Mouse (Mus musculus) cerebellum, postnatal 14 days (tissue): Measurements from ENCODE around the gene Vezt.
A peak's percentile ranks its signal among the peaks of the same experiment; 100 is the strongest.

Experiments used
- DNase-seq, 2 experiments: peaks; one replicate each; pipeline ENCODE4 v3.0.0; 2021; ENCODE audit warnings: mixed read lengths in 2 of 2

The Vezt gene

GRCm38 (mm10) chr10:93949921-93950320 is 85.7 kb downstream of the Vezt start:
- DNase-seq = no peak

- DNase-seq = peak in 1 of 2 experiments; percentile 35
Measured at GRCm38 (mm10) chr10:93945843-93946499, 89.6 kb downstream of the Vezt start.

GRCm38 (mm10) chr10:93945364-93945763 is 90.3 kb downstream of the Vezt start:
- peak; percentile 85 to 87 for DNase-seq

- peak in 1 of 2 experiments; percentile 37 for DNase-seq
Measured at GRCm38 (mm10) chr10:93944241-93944640, 91.4 kb downstream of the Vezt start.

DNA sequence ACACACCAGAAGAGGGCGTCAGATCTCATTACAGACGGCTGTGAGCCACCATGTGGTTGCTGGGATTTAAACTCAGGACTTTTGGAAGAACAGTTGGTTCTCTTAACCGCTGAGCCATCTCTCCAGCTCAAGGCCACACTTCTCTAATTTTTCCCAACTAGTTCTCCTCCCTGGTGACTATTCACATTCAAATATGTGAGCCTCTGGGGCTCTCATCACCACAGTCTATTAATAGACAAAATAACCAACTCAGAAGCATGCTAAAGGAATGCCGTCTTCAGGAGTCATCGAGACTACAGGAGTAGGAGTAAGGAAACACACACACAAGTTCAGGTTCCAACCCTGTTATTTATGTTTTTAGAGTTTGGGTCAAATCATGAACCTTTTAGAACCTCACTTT is 95.3 kb downstream of the Vezt start:
- no peak for DNase-seq

DNA sequence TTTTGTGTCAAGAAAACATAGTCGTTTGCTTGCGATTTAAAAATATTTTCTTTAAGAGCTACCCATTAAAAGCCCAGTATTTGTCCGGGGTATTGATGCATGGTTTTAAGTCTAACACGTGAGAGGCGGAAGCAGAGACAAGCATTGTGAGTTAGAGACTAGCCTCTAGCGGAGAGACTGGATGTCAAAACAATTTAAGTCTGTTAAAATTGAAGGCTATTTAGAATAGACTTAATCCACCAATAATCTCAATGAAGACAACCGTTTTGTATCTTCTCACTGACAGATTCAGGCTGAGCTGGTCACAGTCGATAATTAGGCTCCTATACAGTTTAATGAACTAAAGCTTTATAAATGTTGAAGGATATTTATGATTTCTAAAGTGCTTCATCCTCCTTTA is 95.9 kb downstream of the Vezt start:
- no peak for DNase-seq

DNA sequence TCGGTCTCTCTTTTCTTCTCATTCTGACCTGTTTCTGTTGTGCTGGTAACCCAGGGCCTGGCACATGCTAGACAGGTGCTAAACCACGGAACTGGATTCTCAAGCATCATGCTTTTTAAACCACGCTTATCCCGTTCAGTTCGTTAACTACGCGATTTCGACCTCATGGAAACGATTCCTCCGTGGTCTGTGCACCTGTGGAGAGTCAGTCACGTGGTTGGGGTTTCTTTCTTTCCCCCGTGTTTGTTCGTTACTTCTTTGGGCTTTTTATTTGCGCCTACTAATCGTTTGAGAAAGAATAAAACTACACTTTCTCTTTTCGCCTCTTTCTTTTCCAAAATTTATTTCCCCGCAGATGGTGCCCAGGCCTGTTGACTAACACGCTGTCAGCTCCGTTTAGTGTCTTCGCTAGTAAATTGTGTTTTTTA is 96.8 kb downstream of the Vezt start:
- peak; percentile 63 to 65 for DNase-seq

- peak; percentile 74 to 79 for DNase-seq
Measured at GRCm38 (mm10) chr10:93933980-93934379, 101.6 kb downstream of the Vezt start.

- peak in 1 of 2 experiments; percentile 43 for DNase-seq
Measured at GRCm38 (mm10) chr10:93932861-93933260, 102.8 kb downstream of the Vezt start.

DNA sequence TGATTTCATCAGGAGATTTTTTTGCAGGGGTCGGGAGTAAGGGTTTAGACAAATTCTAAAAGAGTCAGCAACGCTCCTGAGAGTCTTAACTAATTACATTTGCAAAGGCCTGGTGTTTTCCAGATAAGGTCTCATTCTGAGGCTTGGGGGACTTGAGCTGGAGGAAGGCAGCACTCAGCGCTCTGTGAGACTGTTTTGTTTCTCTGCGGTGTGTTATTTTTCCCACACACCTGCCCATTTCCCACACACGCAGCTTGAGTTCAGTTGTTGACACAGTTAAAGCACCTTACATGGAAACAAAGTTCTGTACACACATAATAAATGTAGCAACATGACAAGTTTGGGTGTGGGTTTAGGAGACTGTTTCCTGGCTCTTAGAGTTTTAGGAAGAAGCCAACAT is 103.6 kb downstream of the Vezt start:
- no peak for DNase-seq

DNA sequence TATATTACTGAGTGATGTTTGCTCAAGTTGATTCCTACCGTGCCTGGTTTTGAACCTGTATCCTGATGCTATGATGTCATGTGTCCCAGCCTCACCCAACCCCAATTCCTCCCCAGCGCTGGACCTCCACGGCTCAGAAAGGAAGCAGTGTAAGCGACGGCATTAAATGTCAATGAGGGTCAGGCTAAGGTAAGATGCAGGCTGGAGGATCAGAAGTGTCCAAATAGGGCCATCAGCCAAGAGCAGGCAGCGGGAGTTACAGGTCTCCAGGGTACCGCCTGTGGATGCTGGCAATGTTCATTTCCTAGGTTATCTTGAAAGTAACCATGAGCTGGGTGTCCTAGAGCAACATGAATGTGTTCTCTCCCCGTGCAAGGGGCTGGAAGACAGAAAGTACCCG is 104.2 kb downstream of the Vezt start:
- DNase-seq = no peak

DNA sequence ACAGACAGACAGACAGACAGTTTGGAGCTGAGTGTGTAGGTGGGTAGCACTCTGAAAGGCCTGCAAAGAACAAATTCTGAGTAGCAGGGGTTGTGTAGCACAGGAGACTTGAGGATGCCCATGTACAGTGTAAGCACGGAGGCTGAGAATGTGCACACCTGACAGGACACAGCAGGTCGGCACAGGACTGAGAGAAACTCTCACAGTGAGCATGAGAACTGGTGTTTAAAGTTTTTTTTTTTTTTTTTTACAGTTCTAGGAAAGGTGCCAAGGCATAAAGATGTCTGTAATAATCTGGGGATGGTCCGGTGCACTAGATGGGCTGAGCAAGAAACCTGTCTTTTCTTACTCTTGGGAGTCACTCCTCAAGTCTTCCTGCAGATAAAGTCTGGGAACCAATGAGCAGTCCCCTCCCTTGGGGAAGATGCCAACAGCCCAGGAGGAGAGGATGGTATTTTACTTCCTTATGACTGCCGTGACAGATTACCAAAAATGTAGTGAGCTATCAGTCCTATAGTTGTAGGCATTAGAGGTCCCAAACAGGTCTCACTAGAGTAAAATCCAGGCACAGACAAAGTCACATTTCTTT is 105.3 kb downstream of the Vezt start:
- DNase-seq = no peak

DNA sequence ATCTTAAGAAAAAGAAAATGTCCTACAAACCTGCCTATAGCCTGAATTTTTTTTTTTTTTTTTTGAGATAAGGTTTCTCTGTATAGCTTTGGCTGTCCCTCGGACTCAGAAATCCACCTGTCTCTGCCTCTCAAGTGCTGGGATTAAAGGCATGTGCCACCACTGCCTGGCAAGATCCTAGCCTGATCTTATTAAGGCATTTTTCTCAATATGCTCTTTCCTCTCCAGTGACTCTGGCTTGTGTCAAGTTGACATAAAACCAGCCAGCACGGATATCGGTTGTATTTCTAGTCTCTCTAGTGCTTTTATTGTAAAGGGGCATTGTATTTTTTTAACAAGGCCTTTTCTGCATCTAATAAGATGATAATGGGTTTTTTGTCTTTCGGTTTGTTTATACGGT is 111.0 kb downstream of the Vezt start:
- DNase-seq = no peak

DNA sequence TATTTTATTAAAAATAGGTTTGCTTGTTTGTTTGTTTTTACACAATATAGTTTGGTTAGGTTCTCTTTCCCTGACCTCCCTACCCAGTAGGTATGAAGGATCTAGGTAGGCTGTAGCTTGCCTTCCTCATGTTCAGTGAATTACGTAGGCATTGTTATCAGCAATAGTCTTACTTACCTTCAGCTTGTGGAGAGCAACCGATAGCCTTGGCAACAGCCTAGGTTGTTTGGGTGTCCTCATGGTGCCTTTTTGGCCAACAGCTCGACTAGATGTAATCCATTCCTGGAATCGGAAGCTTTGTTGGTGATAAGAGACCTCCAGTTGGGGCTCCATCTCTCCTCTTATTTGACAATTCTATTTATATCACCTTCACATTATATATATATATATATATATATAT is 114.5 kb downstream of the Vezt start:
- no peak for DNase-seq

GRCm38 (mm10) chr10:93919227-93919626 is 116.4 kb downstream of the Vezt start:
- peak; percentile 66 to 75 for DNase-seq

DNA sequence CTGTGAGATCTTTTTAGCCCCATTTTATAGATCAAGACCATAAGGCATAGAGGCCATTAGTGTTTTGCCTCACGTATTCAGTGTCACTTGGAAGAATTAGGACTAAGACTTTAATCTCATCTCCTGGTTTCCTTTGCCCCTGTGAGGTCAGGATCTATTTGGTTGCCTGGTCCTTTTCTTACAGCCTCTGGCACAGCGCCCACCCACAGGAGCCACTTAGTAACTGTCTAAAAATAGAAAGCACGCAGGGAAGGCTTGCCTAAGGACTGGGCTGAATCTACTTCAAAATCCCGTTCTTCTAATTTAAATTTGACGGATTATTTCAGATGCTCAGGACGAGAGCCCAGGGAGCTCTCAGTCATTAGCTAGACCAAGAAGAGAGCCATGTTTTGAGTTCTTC is 116.9 kb downstream of the Vezt start:
- DNase-seq = peak; percentile 71 to 79

DNA sequence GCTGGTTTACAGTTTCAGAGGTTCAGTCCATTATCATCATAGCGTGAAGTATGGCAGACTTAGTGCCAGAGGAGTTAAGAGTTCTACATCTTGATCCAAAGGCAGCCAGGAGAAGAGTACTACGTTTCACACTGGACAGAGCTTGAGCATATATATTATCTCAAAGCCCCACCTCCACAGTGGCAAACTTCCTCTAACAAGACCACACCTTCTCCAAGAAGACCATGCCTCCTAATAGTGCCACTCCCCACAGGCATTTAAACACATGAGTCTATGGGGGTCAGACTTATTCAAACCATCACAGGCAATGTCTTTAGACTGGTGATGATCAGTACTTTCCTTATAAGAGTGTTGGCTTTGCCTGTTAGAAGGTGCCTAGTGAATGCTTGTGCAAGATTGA is 117.5 kb downstream of the Vezt start:
- no peak for DNase-seq

DNA sequence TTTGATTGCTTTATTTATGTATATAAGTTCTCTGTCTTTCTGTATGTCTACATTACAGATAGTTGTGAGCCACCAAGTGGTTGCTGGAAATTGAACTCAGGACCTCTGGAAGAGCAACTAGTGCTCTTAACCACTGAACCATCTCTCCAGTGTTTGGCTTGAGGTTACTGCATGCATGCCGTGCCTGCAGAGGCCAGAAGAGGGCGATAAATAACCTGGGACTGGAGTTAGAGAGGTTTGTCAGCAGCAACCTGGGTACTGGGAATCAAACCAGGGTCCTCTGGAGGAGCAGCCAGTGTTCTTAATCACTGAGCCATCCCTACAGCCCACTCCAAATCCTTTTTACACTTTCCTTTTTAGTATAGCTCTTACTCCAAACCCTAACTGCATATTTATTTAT is 118.8 kb downstream of the Vezt start:
- DNase-seq = peak in 1 of 2 experiments; percentile 33

DNA sequence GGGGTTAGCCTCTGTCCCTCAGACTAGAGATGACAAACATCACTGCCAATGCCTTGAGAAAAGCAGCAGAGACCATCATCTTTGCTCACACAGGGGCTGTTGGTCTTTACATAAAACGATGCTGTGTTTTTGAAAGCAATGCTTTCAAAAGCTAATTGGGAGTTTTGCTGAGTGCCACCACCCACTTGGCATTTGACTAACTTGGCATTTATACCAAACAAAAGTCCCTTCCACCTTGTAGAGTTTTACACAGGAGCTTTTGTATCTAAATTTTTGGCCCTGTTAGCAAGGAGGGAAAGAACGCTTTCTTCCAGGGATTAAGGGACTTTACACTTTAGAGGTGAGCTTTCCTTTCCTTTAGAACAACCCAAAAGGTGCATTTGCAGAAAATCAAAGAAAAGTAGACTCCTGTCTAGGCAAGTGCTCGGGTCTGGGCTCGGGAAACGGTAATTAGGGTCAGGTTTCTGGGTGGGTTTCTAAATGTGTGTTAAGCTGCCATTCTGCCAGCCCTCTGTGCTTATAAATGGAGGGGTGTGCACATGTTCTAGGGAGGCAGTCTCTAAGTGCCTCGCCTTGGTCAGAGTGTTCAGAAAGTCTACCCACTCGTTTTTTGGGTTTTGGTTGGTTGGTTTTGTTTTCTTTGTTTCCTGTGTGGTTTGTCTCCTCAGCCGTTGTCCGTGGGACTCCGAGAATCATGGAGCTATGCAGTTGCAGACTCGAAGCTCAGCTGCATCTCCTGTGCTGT is 119.9 kb downstream of the Vezt start:
- no peak for DNase-seq

DNA sequence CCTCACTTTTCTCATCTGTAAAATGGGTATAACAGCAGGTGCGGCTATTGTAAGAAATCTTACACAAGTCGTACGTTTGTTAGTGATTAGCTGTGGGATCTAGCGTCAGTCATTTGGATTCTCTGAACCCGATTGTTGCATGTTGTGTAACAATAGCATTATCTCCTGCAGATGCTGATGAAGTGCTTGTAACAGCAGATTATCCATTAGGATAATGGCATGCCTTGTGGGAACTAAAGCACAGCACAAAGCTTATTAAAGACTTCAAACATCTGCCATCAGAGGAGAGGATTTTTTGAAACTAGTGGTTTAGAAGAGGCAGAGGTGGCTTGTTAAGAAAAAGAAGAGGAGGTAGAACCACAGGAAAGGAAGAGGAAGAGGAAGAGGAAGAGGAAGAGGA is 122.1 kb downstream of the Vezt start:
- DNase-seq = no peak

GRCm38 (mm10) chr10:93912917-93913316 is 122.7 kb downstream of the Vezt start:
- DNase-seq = no peak

DNA sequence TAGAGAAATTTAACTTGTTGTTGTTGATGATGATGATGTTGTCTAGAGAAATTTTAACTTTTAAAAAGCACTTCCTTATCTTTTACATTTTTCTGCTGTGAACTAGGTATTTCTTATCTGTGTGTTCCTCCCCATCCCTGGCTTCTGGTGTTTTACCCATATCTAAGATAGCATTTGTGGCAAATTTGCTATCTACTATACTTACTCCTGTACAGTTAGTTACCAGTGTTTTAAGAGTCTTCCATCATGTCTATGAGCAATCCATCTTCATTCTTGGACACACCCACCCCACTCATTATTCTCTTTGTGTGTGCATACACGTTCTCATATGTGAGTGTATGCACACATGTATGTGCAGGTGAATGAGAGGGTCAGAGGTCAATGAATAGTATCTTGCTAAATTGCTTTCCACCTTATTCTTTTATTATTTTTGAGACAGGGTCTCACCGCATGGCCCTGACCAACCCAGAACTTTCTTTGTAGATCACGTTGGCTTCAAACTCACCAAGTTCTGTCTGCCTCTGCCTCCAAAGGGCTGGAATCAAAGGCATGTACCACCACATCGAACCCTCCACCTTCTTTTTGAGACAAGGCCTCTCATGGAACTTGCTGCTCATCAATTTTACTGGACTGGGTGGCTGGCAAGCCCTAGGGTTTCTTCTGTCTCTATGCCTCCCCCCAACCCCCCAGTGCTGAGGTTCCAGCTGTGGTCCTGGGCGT is 123.3 kb downstream of the Vezt start:
- DNase-seq = no peak

DNA sequence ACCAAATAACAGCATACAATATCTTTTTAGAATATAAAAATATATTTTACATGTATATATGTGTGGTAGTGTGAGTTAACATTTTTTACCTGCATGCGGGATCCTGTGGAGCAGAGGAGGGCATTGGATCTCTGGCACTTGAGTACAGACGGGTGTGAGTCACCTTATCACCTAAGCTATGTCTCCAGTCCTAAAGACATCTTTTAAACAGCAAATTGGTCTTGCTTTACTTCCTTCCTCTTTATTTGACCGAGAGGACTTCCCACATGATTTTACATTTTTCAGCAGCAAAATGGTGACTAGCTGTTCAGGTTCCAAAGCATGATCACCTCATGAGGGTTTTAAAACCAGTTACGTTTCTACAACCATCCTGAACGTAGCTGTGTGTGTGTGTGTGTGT is 124.3 kb downstream of the Vezt start:
- DNase-seq = no peak
